Mouse (Mus musculus): ENCODE results near the gene Bach2.

Gene Bach2

GRCm38 (mm10) chr4:32326279-32326678 is 87.7 kb downstream of the Bach2 start:
- intact Hi-C loops (cut with DNase I) = no loop called here

- intact Hi-C loops (cut with DNase I) = no loop called here
These were observed 88.3 kb downstream of the Bach2 start for GRCm38 (mm10) chr4:32326860-32327259.

GRCm38 (mm10) chr4:32327626-32328025 is 89.0 kb downstream of the Bach2 start:
- intact Hi-C loops (cut with DNase I) = no loop called here

- intact Hi-C loops (cut with DNase I) = no loop called here
These were observed 90.0 kb downstream of the Bach2 start for GRCm38 (mm10) chr4:32328561-32328960.

- intact Hi-C loops (cut with DNase I) = no loop called here
These were observed 92.1 kb downstream of the Bach2 start for GRCm38 (mm10) chr4:32330584-32331314.

- intact Hi-C loops (cut with DNase I) = no loop called here
These were observed 93.4 kb downstream of the Bach2 start for GRCm38 (mm10) chr4:32332028-32332427.

GRCm38 (mm10) chr4:32334131-32334530 is 95.5 kb downstream of the Bach2 start:
- intact Hi-C loops (cut with DNase I) = no loop called here

- intact Hi-C loops (cut with DNase I) = no loop called here
These were observed 96.2 kb downstream of the Bach2 start for GRCm38 (mm10) chr4:32334765-32335164.

- intact Hi-C loops (cut with DNase I) = no loop called here
These were observed 97.1 kb downstream of the Bach2 start for GRCm38 (mm10) chr4:32335659-32336058.

GRCm38 (mm10) chr4:32336642-32337041 is 98.0 kb downstream of the Bach2 start:
- intact Hi-C loops (cut with DNase I) = no loop called here

- intact Hi-C loops (cut with DNase I) = no loop called here
These were observed 99.0 kb downstream of the Bach2 start for GRCm38 (mm10) chr4:32337638-32338037.

- intact Hi-C loops (cut with DNase I) = no loop called here
These were observed 99.8 kb downstream of the Bach2 start for GRCm38 (mm10) chr4:32338451-32338850.

- intact Hi-C loops (cut with DNase I) = no loop called here
These were observed 102.2 kb downstream of the Bach2 start for GRCm38 (mm10) chr4:32340844-32341243.

GRCm38 (mm10) chr4:32342269-32342668 is 103.7 kb downstream of the Bach2 start:
- intact Hi-C loops (cut with DNase I) = no loop called here

- intact Hi-C loops (cut with DNase I) = no loop called here
These were observed 104.9 kb downstream of the Bach2 start for GRCm38 (mm10) chr4:32343256-32344165.

GRCm38 (mm10) chr4:32344276-32344675 is 105.7 kb downstream of the Bach2 start:
- intact Hi-C loops (cut with DNase I) = no loop called here

GRCm38 (mm10) chr4:32347202-32347601 is 108.6 kb downstream of the Bach2 start:
- intact Hi-C loops (cut with DNase I) = no loop called here

- intact Hi-C loops (cut with DNase I) = no loop called here
These were observed 109.1 kb downstream of the Bach2 start for GRCm38 (mm10) chr4:32347711-32348110.

- intact Hi-C loops (cut with DNase I) = no loop called here
These were observed 110.8 kb downstream of the Bach2 start for GRCm38 (mm10) chr4:32349361-32349760.

- intact Hi-C loops (cut with DNase I) = no loop called here
These were observed 112.6 kb downstream of the Bach2 start for GRCm38 (mm10) chr4:32351236-32351635.

- intact Hi-C loops (cut with DNase I) = no loop called here
These were observed 113.2 kb downstream of the Bach2 start for GRCm38 (mm10) chr4:32351661-32352246.

GRCm38 (mm10) chr4:32352442-32352841 is 113.8 kb downstream of the Bach2 start:
- intact Hi-C loops (cut with DNase I) = no loop called here

Data from adrenal gland (tissue).